Mouse (Mus musculus) kidney, adult 2 months (tissue): ENCODE results near the gene P2rx1. TPM values are rescaled to one million over a fixed set of nuclear protein-coding genes. Genes with fewer than 3 reads are reported as not detected.

Experiments
- DNase-seq: peaks from one replicate; pipeline ENCODE4 v3.0.0; 2021
- H3K27ac ChIP-seq: fragments of 200-500 bp; 2 replicates; pipeline ENCODE4 v1.5.1; 2012; ENCODE audit warnings: low read depth, low read length, control low read depth, inconsistent platforms; ENCODE audit not compliant: insufficient read depth
- H3K27me3 ChIP-seq: fragments of 200-500 bp; replicated peaks from 2 replicates; pipeline ENCODE4 v1.6.1; 2012; ENCODE audit warnings: mild to moderate bottlenecking, moderate library complexity, low read length, inconsistent platforms; ENCODE audit not compliant: control insufficient read depth, insufficient read depth
- H3K36me3 ChIP-seq: fragments of 200-500 bp; 2 replicates; pipeline ENCODE4 v1.6.1; 2012; ENCODE audit warnings: mild to moderate bottlenecking, moderate library complexity, low read length, inconsistent platforms; ENCODE audit not compliant: control insufficient read depth, insufficient read depth
- H3K4me1 ChIP-seq: fragments of 200-500 bp; 2 replicates; pipeline ENCODE4 v1.6.1; 2011; ENCODE audit warnings: low read length; ENCODE audit not compliant: control insufficient read depth, insufficient read depth
- H3K4me3 ChIP-seq: fragments of 200-500 bp; 2 replicates; pipeline ENCODE4 v1.5.1; 2011; ENCODE audit warnings: mild to moderate bottlenecking, low read depth, low read length, control low read depth; ENCODE audit not compliant: insufficient read depth
- CTCF ChIP-seq: fragments of 200-500 bp; conservative IDR thresholded peaks from 2 replicates; pipeline ENCODE4 v1.5.1; 2011; ENCODE audit warnings: low read depth, mild to moderate bottlenecking, control low read depth, low read length, moderate library complexity, mixed read lengths; ENCODE audit not compliant: insufficient read depth, insufficient read length
- POLR2A ChIP-seq: fragments of 200-500 bp; IDR thresholded peaks from one replicate; pipeline ENCODE4 v1.6.1; 2011; ENCODE audit warnings: low read depth, low read length, control low read depth
- WGBS: fragments of 180-500 bp; shearing (Covaris S2); methylation state at CpG from one replicate; pipeline ENCODE4 v1.1.7; 2018; 5-methylcytosine and 5-hydroxymethylcytosine counted together
- polyA plus RNA-seq: library from polyadenylated mRNA; depleted of rRNA; stranded (reverse); fragments of >200 nt; gene quantifications from 2 replicates; pipeline ENCODE4 v1.2.3, GENCODE M21; 2012

The P2rx1 gene
- polyA plus RNA-seq, 1 experiment = 4.8 TPM

- WGBS = 67% methylated on average over 7 of the region's 7 CpGs
- Histone ChIP-seq H3K27me3 (no peaks in the 10 kb centered on the region), H3K4me3 (no peak overlapping the region), H3K4me1 (no peaks in the 10 kb centered on the region), H3K36me3 (no peaks in the 10 kb centered on the region), H3K27ac (no peak overlapping the region)
- TF ChIP-seq POLR2A = no peak
- no peak for TF ChIP-seq CTCF
- DNase-seq = no peak
Measured at GRCm38 (mm10) chr11:72963058-72963788, 35.7 kb upstream of the P2rx1 start.

- TF ChIP-seq CTCF (no peak), POLR2A (no peak)
- Histone ChIP-seq H3K4me1 (no peaks in the 10 kb centered on the region), H3K4me3 (no peak overlapping the region), H3K27me3 (no peaks in the 10 kb centered on the region), H3K36me3 (no peaks in the 10 kb centered on the region), H3K27ac (no peak overlapping the region)
- 74% methylated on average over 3 of the region's 3 CpGs for WGBS
- no peak for DNase-seq
Measured at GRCm38 (mm10) chr11:72963789-72964294, 35.1 kb upstream of the P2rx1 start.

DNA sequence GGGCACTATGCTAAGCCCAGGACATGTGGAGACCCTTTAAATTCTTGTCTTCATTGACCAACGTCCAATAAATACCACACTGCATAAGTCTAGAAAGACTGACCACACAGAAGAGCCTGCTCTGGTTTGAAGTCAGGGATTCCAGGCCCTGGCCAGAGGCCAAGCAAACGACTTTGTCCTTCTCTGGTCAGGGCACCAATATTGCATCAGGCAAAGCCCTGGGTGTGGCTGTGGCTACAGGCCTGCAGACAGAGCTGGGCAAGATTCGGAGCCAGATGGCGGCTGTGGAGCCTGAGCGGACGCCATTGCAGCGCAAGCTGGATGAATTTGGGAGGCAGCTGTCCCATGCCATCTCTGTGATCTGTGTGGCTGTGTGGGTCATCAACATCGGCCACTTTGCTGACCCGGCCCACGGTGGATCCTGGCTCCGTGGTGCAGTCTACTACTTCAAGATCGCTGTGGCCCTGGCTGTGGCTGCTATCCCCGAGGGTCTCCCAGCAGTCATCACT is 23.9 kb upstream of the P2rx1 start:
- TF ChIP-seq CTCF = no peak
- no peak for TF ChIP-seq POLR2A
- H3K4me3 ChIP-seq = no peak overlapping the region
- WGBS = 87% methylated on average over 13 of the region's 13 CpGs
- DNase-seq = no peak
- H3K27ac ChIP-seq = no peak overlapping the region
- 0 out of 2 replicates have a peak, but pooled peaks cover 3% of the 10 kb centered on the region for H3K4me1 ChIP-seq
- H3K36me3 ChIP-seq = no peaks in the 10 kb centered on the region
- no peaks in the 10 kb centered on the region for H3K27me3 ChIP-seq

- no peak for TF ChIP-seq POLR2A
- TF ChIP-seq CTCF = no peak
- Histone ChIP-seq H3K4me3 (no peak overlapping the region), H3K4me1 (0 out of 2 replicates have a peak, but pooled peaks cover 3% of the 10 kb centered on the region), H3K36me3 (no peaks in the 10 kb centered on the region), H3K27me3 (no peaks in the 10 kb centered on the region), H3K27ac (no peak overlapping the region)
- DNase-seq = no peak
- 93% methylated on average over 9 of the region's 9 CpGs for WGBS
Measured at GRCm38 (mm10) chr11:72982516-72982915, 16.4 kb upstream of the P2rx1 start.

DNA sequence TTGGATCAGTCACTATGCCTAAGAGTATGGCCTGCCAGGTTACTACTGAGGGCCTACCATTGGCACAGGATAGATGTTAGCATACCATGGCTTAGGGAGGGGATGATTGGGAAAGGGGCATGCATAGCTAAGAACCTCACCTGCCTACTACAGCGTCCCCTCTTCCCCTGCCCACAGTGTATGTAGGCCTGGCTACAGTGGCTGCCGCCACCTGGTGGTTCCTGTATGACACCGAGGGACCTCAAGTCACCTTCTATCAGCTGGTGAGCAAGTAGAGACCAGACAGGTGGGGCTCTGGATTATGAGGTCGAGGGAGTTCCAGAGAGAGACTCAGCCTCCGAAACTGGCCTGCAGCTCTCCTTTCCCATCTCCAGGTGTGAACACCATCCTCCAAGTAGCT is 15.6 kb upstream of the P2rx1 start:
- 0 out of 2 replicates have a peak, but pooled peaks cover 3% of the 10 kb centered on the region for H3K4me1 ChIP-seq
- H3K27me3 ChIP-seq = no peaks in the 10 kb centered on the region
- DNase-seq = no peak
- H3K36me3 ChIP-seq = no peaks in the 10 kb centered on the region
- no peak for TF ChIP-seq POLR2A
- peak; percentile 60; the same call in 1 of the 2 replicates for TF ChIP-seq CTCF
- no peak overlapping the region for H3K4me3 ChIP-seq
- H3K27ac ChIP-seq = no peak overlapping the region
- 51% methylated on average over 5 of the region's 5 CpGs for WGBS

GRCm38 (mm10) chr11:72986745-72987144 is 12.2 kb upstream of the P2rx1 start:
- Histone ChIP-seq H3K4me3 (no peak overlapping the region), H3K4me1 (no peaks in the 10 kb centered on the region), H3K36me3 (no peaks in the 10 kb centered on the region), H3K27me3 (no peaks in the 10 kb centered on the region), H3K27ac (no peak overlapping the region)
- no peak for DNase-seq
- WGBS = 86% methylated on average over 5 of the region's 5 CpGs
- TF ChIP-seq POLR2A (no peak), CTCF (no peak)

GRCm38 (mm10) chr11:72987234-72987633 is 11.7 kb upstream of the P2rx1 start:
- no peaks in the 10 kb centered on the region for H3K27me3 ChIP-seq
- TF ChIP-seq POLR2A (no peak), CTCF (no peak)
- DNase-seq = no peak
- H3K36me3 ChIP-seq = no peaks in the 10 kb centered on the region
- 63% methylated on average over 5 of the region's 5 CpGs for WGBS
- no peak overlapping the region for H3K27ac ChIP-seq
- H3K4me1 ChIP-seq = no peaks in the 10 kb centered on the region
- H3K4me3 ChIP-seq = no peak overlapping the region
